Mouse (Mus musculus) liver, embryonic 14.5 days (tissue): Measurements from ENCODE around the gene Kidins220. TPM values are rescaled to one million over a fixed set of nuclear protein-coding genes. Genes with fewer than 3 reads are reported as not detected.

ENCODE experiments used
- ATAC-seq: fragments of 200-750 bp; cut with Nextera tagmentation; 2 replicates; pipeline ENCODE4 v1.8.0; 2017; ENCODE audit warnings: moderate number of reproducible peaks, mild to moderate bottlenecking, moderate library complexity; ENCODE audit not compliant: insufficient read depth
- DNase-seq, 3 experiments: peaks; one replicate each; pipeline ENCODE4 v3.0.0-alpha.2; 2012 to 2013; ENCODE audit warnings: low read depth in 3 of 3, low spot score in 3 of 3
- H3K27ac ChIP-seq: fragments of 300-500 bp; sonication (generic); 2 replicates; pipeline ENCODE4 v1.5.1; 2014; ENCODE audit warnings: moderate library complexity, mild to moderate bottlenecking, control low read depth, inconsistent platforms
- H3K27me3 ChIP-seq: fragments of 300-500 bp; sonication (generic); 2 replicates; pipeline ENCODE4 v1.6.1; 2014; ENCODE audit warnings: mild to moderate bottlenecking, low read length, moderate library complexity; ENCODE audit not compliant: control insufficient read depth, insufficient read depth
- H3K36me3 ChIP-seq: fragments of 300-500 bp; sonication (generic); replicated peaks from 2 replicates; pipeline ENCODE4 v1.6.1; 2014; ENCODE audit warnings: low read depth; ENCODE audit not compliant: control insufficient read depth, insufficient read depth
- H3K4me1 ChIP-seq, 2 experiments: fragments of 200-500 bp in 1 of 2; fragments of 300-500 bp in 1 of 2; sonication (generic) in 1 of 2; replicated peaks; 2 replicates each; pipeline ENCODE4 v1.6.1; 2012 to 2014; ENCODE audit warnings: antibody characterized with exemption in 1 of 2, inconsistent platforms in 1 of 2, low read length in 1 of 2; ENCODE audit not compliant: control insufficient read depth in 2 of 2, insufficient read depth in 2 of 2
- H3K4me2 ChIP-seq: fragments of 300-500 bp; sonication (generic); 2 replicates; pipeline ENCODE4 v1.6.1; 2014; ENCODE audit warnings: low read depth, mild to moderate bottlenecking, control low read depth, moderate library complexity
- H3K4me3 ChIP-seq, 2 experiments: fragments of 200-500 bp in 1 of 2; fragments of 300-500 bp in 1 of 2; sonication (generic) in 1 of 2; 2 replicates each; pipeline ENCODE4 v1.5.1; 2012 to 2014; ENCODE audit warnings: low read depth in 2 of 2, low read length in 2 of 2, mild to moderate bottlenecking in 2 of 2, control low read depth in 1 of 2, inconsistent platforms in 1 of 2, moderate library complexity in 1 of 2; ENCODE audit not compliant: insufficient read depth in 1 of 2
- H3K9ac ChIP-seq: fragments of 300-500 bp; sonication (generic); replicated peaks from 2 replicates; pipeline ENCODE4 v1.6.1; 2014; ENCODE audit warnings: mild to moderate bottlenecking, control low read depth, moderate library complexity
- H3K9me3 ChIP-seq: fragments of 300-500 bp; sonication (generic); 2 replicates; pipeline ENCODE4 v1.6.1; 2016; ENCODE audit warnings: low read length, mixed read lengths; ENCODE audit not compliant: control insufficient read depth
- CTCF ChIP-seq: IDR thresholded peaks from 2 replicates; pipeline ENCODE4 v1.5.1; 2016; ENCODE audit warnings: antibody characterized with exemption, low read depth, control low read depth
- EP300 ChIP-seq: IDR thresholded peaks from 2 replicates; pipeline ENCODE4 v1.6.1; 2016; ENCODE audit warnings: antibody characterized with exemption, low read depth
- WGBS: fragments of 180-500 bp; shearing (Covaris S2); extraction: QIAGEN DNeasy Blood & Tissue Kit; methylation state at CpG from one replicate; pipeline ENCODE4 v1.1.7; 2014; ENCODE audit not compliant: insufficient replicate concordance; 5-methylcytosine and 5-hydroxymethylcytosine counted together
- polyA plus RNA-seq, 2 experiments: library from polyadenylated mRNA; depleted of rRNA in 1 of 2; stranded (reverse) in 1 of 2; unstranded in 1 of 2; fragments of >200 nt; fragmentation: Nextera tagmentation in 1 of 2; extraction: Ambion mirVana in 1 of 2; gene quantifications; 2 replicates each; pipeline versions ENCODE4 v1.2.1 to v1.2.3; 2012 to 2014

The Kidins220 gene
- polyA plus RNA-seq, 2 experiments: 7.9 to 9.4 TPM

- Histone ChIP-seq H3K4me1 (peaks cover 8 to 12% of the 10 kb centered on the region in 2 experiments), H3K27ac (no peak overlapping the region), H3K4me2 (no peak overlapping the region), H3K27me3 (no peaks in the 10 kb centered on the region), H3K9me3 (no peaks in the 10 kb centered on the region), H3K9ac (no peak overlapping the region), H3K36me3 (no peaks in the 10 kb centered on the region), H3K4me3 (no peak overlapping the region)
- 76% methylated on average over 3 of the region's 3 CpGs for WGBS
- TF ChIP-seq EP300 (peak; percentile 48; the same call in 1 of the 2 replicates), CTCF (no peak)
- ATAC-seq (peak; percentile 92), DNase-seq (peak in 2 of 3 experiments; percentile 24 to 47)
Observed at GRCm38 (mm10) chr12:24930760-24931159, 44.0 kb upstream of the Kidins220 start.

GRCm38 (mm10) chr12:24932120-24932519 lies 42.6 kb upstream of the Kidins220 start:
- no peak for DNase-seq
- Histone ChIP-seq H3K9me3 (no peaks in the 10 kb centered on the region), H3K36me3 (no peaks in the 10 kb centered on the region), H3K9ac (no peak overlapping the region), H3K27ac (no peak overlapping the region), H3K4me2 (no peak overlapping the region), H3K27me3 (no peaks in the 10 kb centered on the region), H3K4me1 (peaks cover 12 to 16% of the 10 kb centered on the region in 2 experiments), H3K4me3 (no peak overlapping the region)
- ATAC-seq: no peak
- TF ChIP-seq EP300: no peak
- TF ChIP-seq CTCF: no peak
- WGBS: 71% methylated on average over 6 of the region's 6 CpGs

GRCm38 (mm10) chr12:24933206-24933775 lies 41.4 kb upstream of the Kidins220 start:
- H3K27ac ChIP-seq: no peak overlapping the region
- H3K9ac ChIP-seq: no peak overlapping the region
- WGBS: 87% methylated on average over 1 of the region's 1 CpGs
- peaks cover 12 to 16% of the 10 kb centered on the region in 2 experiments for H3K4me1 ChIP-seq
- H3K27me3 ChIP-seq: no peaks in the 10 kb centered on the region
- DNase-seq (no peak), ATAC-seq (no peak)
- no peak overlapping the region for H3K4me2 ChIP-seq
- H3K9me3 ChIP-seq: no peaks in the 10 kb centered on the region
- H3K36me3 ChIP-seq: no peaks in the 10 kb centered on the region
- no peak for TF ChIP-seq CTCF
- no peak for TF ChIP-seq EP300
- no peak overlapping the region for H3K4me3 ChIP-seq

GRCm38 (mm10) chr12:24933996-24934395 lies 40.7 kb upstream of the Kidins220 start:
- H3K9me3 ChIP-seq: no peaks in the 10 kb centered on the region
- H3K27me3 ChIP-seq: no peaks in the 10 kb centered on the region
- H3K4me1 ChIP-seq: peaks cover 12 to 16% of the 10 kb centered on the region in 2 experiments
- ATAC-seq: no peak
- H3K36me3 ChIP-seq: no peaks in the 10 kb centered on the region
- no peak overlapping the region for H3K4me2 ChIP-seq
- no peak for TF ChIP-seq EP300
- no peak for TF ChIP-seq CTCF
- no peak overlapping the region for H3K4me3 ChIP-seq
- H3K9ac ChIP-seq: no peak overlapping the region
- WGBS: 71% methylated on average over 3 of the region's 3 CpGs
- no peak for DNase-seq
- H3K27ac ChIP-seq: no peak overlapping the region

GRCm38 (mm10) chr12:24936281-24936680 lies 38.4 kb upstream of the Kidins220 start:
- H3K27ac ChIP-seq: no peak overlapping the region
- WGBS: 7% methylated on average over 1 of the region's 1 CpGs
- no peak for TF ChIP-seq EP300
- no peak for TF ChIP-seq CTCF
- H3K9me3 ChIP-seq: no peaks in the 10 kb centered on the region
- no peak overlapping the region for H3K4me3 ChIP-seq
- no peaks in the 10 kb centered on the region for H3K27me3 ChIP-seq
- H3K9ac ChIP-seq: no peak overlapping the region
- H3K4me1 ChIP-seq: peaks cover 4 to 12% of the 10 kb centered on the region in 2 experiments
- H3K36me3 ChIP-seq: no peaks in the 10 kb centered on the region
- no peak for ATAC-seq
- DNase-seq: peak in 1 of 3 experiments; percentile 20
- H3K4me2 ChIP-seq: no peak overlapping the region
